Mouse (Mus musculus) forebrain, embryonic 14.5 days (tissue): Measurements from ENCODE around the gene Fbxw4. TPM values are rescaled to one million over a fixed set of nuclear protein-coding genes. Genes with fewer than 3 reads are reported as not detected.

ENCODE experiments used
- ATAC-seq: fragments of 200-750 bp; cut with Nextera tagmentation; 2 replicates; pipeline ENCODE4 v1.8.0; 2017; ENCODE audit warnings: mild to moderate bottlenecking, moderate library complexity
- DNase-seq: peaks from one replicate; pipeline ENCODE4 v3.0.0-alpha.2; 2015; ENCODE audit warnings: low spot score
- H3K27ac ChIP-seq: fragments of 300-500 bp; sonication (generic); 2 replicates; pipeline ENCODE4 v1.5.1; 2014; ENCODE audit warnings: low read depth, mild to moderate bottlenecking, control low read depth, low read length, moderate library complexity
- H3K27me3 ChIP-seq: fragments of 300-500 bp; sonication (generic); replicated peaks from 2 replicates; pipeline ENCODE4 v1.6.1; 2014; ENCODE audit warnings: low read length, control low read depth, mixed read lengths; ENCODE audit not compliant: control insufficient read depth, insufficient read depth
- H3K36me3 ChIP-seq: fragments of 300-500 bp; sonication (generic); 2 replicates; pipeline ENCODE4 v1.6.1; 2014; ENCODE audit warnings: low read length, control low read depth; ENCODE audit not compliant: control insufficient read depth, insufficient read depth
- H3K4me1 ChIP-seq: fragments of 300-500 bp; sonication (generic); 2 replicates; pipeline ENCODE4 v1.6.1; 2014; ENCODE audit warnings: antibody characterized with exemption, low read length, control low read depth; ENCODE audit not compliant: control insufficient read depth, insufficient read depth
- H3K4me2 ChIP-seq: fragments of 300-500 bp; sonication (generic); 2 replicates; pipeline ENCODE4 v1.6.1; 2014; ENCODE audit warnings: mild to moderate bottlenecking, control low read depth, low read length
- H3K4me3 ChIP-seq: fragments of 300-500 bp; sonication (generic); 2 replicates; pipeline ENCODE4 v1.5.1; 2014; ENCODE audit warnings: low read depth, low read length, control low read depth
- H3K9ac ChIP-seq: fragments of 300-500 bp; sonication (generic); 2 replicates; pipeline ENCODE4 v1.6.1; 2014; ENCODE audit warnings: mild to moderate bottlenecking, low read length, control low read depth, moderate library complexity
- H3K9me3 ChIP-seq: fragments of 300-500 bp; sonication (generic); replicated peaks from 2 replicates; pipeline ENCODE4 v1.6.1; 2016; ENCODE audit warnings: low read length, control low read depth, mixed read lengths; ENCODE audit not compliant: control insufficient read depth
- WGBS: fragments of 180-500 bp; shearing (Covaris S2); extraction: QIAGEN DNeasy Blood & Tissue Kit; methylation state at CpG from one replicate; pipeline ENCODE4 v1.1.7; 2014; 5-methylcytosine and 5-hydroxymethylcytosine counted together
- polyA plus RNA-seq: library from polyadenylated mRNA; unstranded; fragments of >200 nt; fragmentation: Nextera tagmentation; extraction: Ambion mirVana; gene quantifications from 2 replicates; pipeline ENCODE4 v1.2.1, GENCODE M21; 2014

Gene Fbxw4
- polyA plus RNA-seq, 1 experiment from 2014 or later = 4.7 TPM

DNA sequence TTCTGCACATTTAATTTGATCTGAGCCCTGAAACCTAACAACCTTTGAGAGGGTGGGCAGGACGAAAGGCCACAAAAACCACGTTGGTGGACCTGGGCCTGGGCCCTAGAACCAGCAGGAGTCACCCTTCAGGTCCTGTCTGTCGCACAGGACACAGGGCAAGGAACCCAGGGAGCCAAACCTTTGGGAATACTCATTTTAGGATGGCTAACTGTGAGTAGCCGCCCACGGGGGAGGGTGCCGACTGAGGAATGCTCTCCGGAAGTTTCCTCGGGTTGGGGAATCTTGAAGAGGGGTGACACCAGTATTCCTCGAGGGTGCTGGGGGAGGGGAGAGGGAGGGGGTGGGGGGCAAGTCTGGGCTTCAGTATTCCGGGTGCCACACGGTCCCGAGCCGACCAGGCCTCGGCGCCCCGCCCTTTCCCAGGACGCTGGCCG lies 793 bp downstream of the Fbxw4 start:
- peak overlapping the region; percentile 53 for H3K4me2 ChIP-seq
- peak overlapping the region; percentile 98 for H3K9ac ChIP-seq
- DNase-seq (peak; percentile 37), ATAC-seq (peak; percentile 40; the same call in 1 of the 2 replicates)
- H3K27me3 ChIP-seq = no peaks in the 10 kb centered on the region
- peaks cover 16% of the 10 kb centered on the region for H3K4me1 ChIP-seq
- peak overlapping the region; percentile 78 for H3K4me3 ChIP-seq
- H3K9me3 ChIP-seq = no peaks in the 10 kb centered on the region
- under 1% methylated on average over 16 of the region's 18 CpGs for WGBS
- H3K27ac ChIP-seq = peak overlapping the region; percentile 91; the same call in 1 of the 2 replicates
- H3K36me3 ChIP-seq = no peaks in the 10 kb centered on the region

GRCm38 (mm10) chr19:45658556-45659268 lies 1.4 kb downstream of the Fbxw4 start:
- peaks cover 16% of the 10 kb centered on the region for H3K4me1 ChIP-seq
- WGBS = 65% methylated on average over 10 of the region's 10 CpGs
- H3K36me3 ChIP-seq = no peaks in the 10 kb centered on the region
- peak overlapping the region; percentile 53 for H3K4me2 ChIP-seq
- H3K27ac ChIP-seq = no peak overlapping the region
- no peak for DNase-seq
- peak overlapping the region; percentile 98 for H3K9ac ChIP-seq
- H3K27me3 ChIP-seq = no peaks in the 10 kb centered on the region
- peak overlapping the region; percentile 78 for H3K4me3 ChIP-seq
- no peaks in the 10 kb centered on the region for H3K9me3 ChIP-seq
- ATAC-seq = no peak

GRCm38 (mm10) chr19:45657828-45658227 lies 2.3 kb downstream of the Fbxw4 start:
- Histone ChIP-seq H3K9ac (no peak overlapping the region), H3K4me1 (peaks cover 16% of the 10 kb centered on the region), H3K4me3 (no peak overlapping the region), H3K27me3 (no peaks in the 10 kb centered on the region), H3K9me3 (no peaks in the 10 kb centered on the region), H3K4me2 (no peak overlapping the region), H3K36me3 (no peaks in the 10 kb centered on the region), H3K27ac (no peak overlapping the region)
- WGBS = 84% methylated on average over 1 of the region's 1 CpGs
- no peak for DNase-seq
- no peak for ATAC-seq

- H3K4me1 ChIP-seq = peaks cover 16% of the 10 kb centered on the region
- no peak overlapping the region for H3K9ac ChIP-seq
- no peak for ATAC-seq
- no peak for DNase-seq
- no peaks in the 10 kb centered on the region for H3K9me3 ChIP-seq
- H3K4me2 ChIP-seq = no peak overlapping the region
- WGBS = 66% methylated on average over 8 of the region's 8 CpGs
- no peak overlapping the region for H3K27ac ChIP-seq
- H3K4me3 ChIP-seq = no peak overlapping the region
- no peaks in the 10 kb centered on the region for H3K36me3 ChIP-seq
- no peaks in the 10 kb centered on the region for H3K27me3 ChIP-seq
Observed at GRCm38 (mm10) chr19:45656810-45657595, 3.1 kb downstream of the Fbxw4 start.

DNA sequence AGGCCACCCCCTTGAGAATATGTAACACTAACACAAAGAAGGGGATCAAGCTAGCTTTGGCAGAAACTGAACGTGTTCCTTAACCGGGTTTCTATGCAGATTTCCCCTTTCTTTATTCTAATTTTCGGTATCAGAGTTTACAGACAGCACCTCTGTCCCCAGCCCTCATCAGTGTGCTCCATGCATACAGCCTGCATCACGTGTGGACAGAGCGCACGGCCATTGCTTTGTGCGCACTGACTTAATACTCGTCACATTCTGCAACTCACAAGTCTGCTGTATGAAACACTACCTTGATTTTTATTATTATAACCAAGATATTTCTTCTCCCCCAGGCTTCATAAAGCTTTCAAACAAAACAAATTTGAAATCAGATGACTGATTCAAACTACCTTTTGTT lies 4.2 kb downstream of the Fbxw4 start:
- no peaks in the 10 kb centered on the region for H3K36me3 ChIP-seq
- peaks cover 16% of the 10 kb centered on the region for H3K4me1 ChIP-seq
- no peak overlapping the region for H3K9ac ChIP-seq
- H3K4me2 ChIP-seq = no peak overlapping the region
- H3K27ac ChIP-seq = no peak overlapping the region
- H3K9me3 ChIP-seq = no peaks in the 10 kb centered on the region
- ATAC-seq (no peak), DNase-seq (no peak)
- no peaks in the 10 kb centered on the region for H3K27me3 ChIP-seq
- no peak overlapping the region for H3K4me3 ChIP-seq
- 54% methylated on average over 8 of the region's 8 CpGs for WGBS

DNA sequence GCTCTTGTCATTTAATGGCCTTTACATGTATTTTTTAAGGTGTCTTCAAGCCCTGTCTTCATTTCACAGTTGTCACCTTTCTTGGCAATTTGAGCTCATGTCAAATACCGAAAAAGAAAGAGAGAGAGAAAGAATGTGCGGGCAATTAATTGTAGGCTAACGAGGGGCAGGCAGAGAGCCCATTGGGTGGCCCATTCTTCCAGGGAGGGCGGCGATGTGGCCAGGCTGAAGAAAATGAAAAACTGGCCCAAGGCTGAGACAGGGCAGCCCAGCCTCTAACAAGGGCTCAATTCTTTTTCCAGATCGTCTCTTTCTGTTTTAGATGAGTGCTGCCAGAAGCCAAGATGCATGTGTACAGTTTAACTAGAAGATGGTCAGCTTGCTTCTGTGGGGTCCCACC lies 6.1 kb downstream of the Fbxw4 start:
- ATAC-seq (no peak), DNase-seq (no peak)
- 14% methylated on average over 6 of the region's 6 CpGs for WGBS
- Histone ChIP-seq H3K9ac (no peak overlapping the region), H3K4me3 (no peak overlapping the region), H3K27me3 (no peaks in the 10 kb centered on the region), H3K27ac (no peak overlapping the region), H3K36me3 (no peaks in the 10 kb centered on the region), H3K4me2 (no peak overlapping the region), H3K4me1 (peaks cover 11% of the 10 kb centered on the region), H3K9me3 (no peaks in the 10 kb centered on the region)

- Histone ChIP-seq H3K9ac (no peak overlapping the region), H3K27ac (no peak overlapping the region), H3K36me3 (no peaks in the 10 kb centered on the region), H3K4me3 (no peak overlapping the region), H3K4me1 (peaks cover 5% of the 10 kb centered on the region), H3K4me2 (no peak overlapping the region), H3K27me3 (no peaks in the 10 kb centered on the region), H3K9me3 (no peaks in the 10 kb centered on the region)
- 63% methylated on average over 15 of the region's 15 CpGs for WGBS
- peak; percentile 12 for DNase-seq
- no peak for ATAC-seq
Observed at GRCm38 (mm10) chr19:45652286-45652988, 7.7 kb downstream of the Fbxw4 start.

GRCm38 (mm10) chr19:45651524-45651923 lies 8.6 kb downstream of the Fbxw4 start:
- WGBS = 95% methylated on average over 8 of the region's 8 CpGs
- peaks cover 3% of the 10 kb centered on the region; the same call in 1 of the 2 replicates for H3K4me1 ChIP-seq
- no peak overlapping the region for H3K27ac ChIP-seq
- H3K27me3 ChIP-seq = no peaks in the 10 kb centered on the region
- H3K4me3 ChIP-seq = no peak overlapping the region
- no peak for DNase-seq
- H3K9ac ChIP-seq = no peak overlapping the region
- H3K9me3 ChIP-seq = no peaks in the 10 kb centered on the region
- no peak for ATAC-seq
- H3K36me3 ChIP-seq = no peaks in the 10 kb centered on the region
- H3K4me2 ChIP-seq = no peak overlapping the region
